Mouse (Mus musculus) bone marrow, adult 2 months (tissue): ENCODE measurements around the gene Clec1a. TPM values are rescaled to one million over a fixed set of nuclear protein-coding genes. Genes with fewer than 3 reads are reported as not detected.
"Not testable (repeated sequence)": the region's sequence is repeated elsewhere in the genome, so short reads cannot be mapped to it uniquely, and the experiment has no call there.

ENCODE experiments used
- H3K27ac ChIP-seq: fragments of 200-500 bp; 2 replicates; pipeline ENCODE4 v1.5.1; 2012; ENCODE audit warnings: low read depth, mild to moderate bottlenecking, control low read depth, inconsistent platforms, low read length; ENCODE audit not compliant: control insufficient read depth, poor library complexity, insufficient read depth
- H3K4me1 ChIP-seq: fragments of 200-500 bp; 2 replicates; pipeline ENCODE4 v1.6.1; 2011; ENCODE audit warnings: low read length; ENCODE audit not compliant: control insufficient read depth, insufficient read depth
- H3K4me3 ChIP-seq: fragments of 200-500 bp; replicated peaks from 2 replicates; pipeline ENCODE3; 2011; ENCODE audit warnings: mild to moderate bottlenecking, low read depth, low read length, control low read depth; ENCODE audit not compliant: control insufficient read depth
- CTCF ChIP-seq: fragments of 200-500 bp; IDR thresholded peaks from 2 replicates; pipeline ENCODE4 v1.5.1; 2011; ENCODE audit warnings: low read length, control low read depth; ENCODE audit not compliant: control insufficient read depth, insufficient read depth
- POLR2A ChIP-seq: fragments of 200-500 bp; IDR thresholded peaks from 2 replicates; pipeline ENCODE4 v1.6.1; 2011; ENCODE audit warnings: low read depth, mild to moderate bottlenecking, control low read depth, low read length, borderline replicate concordance; ENCODE audit not compliant: control insufficient read depth
- WGBS: fragments of 180-500 bp; shearing (Covaris S2); methylation state at CpG from one replicate; pipeline ENCODE4 v1.1.7; 2018; 5-methylcytosine and 5-hydroxymethylcytosine counted together
- polyA plus RNA-seq: library from polyadenylated mRNA; stranded (reverse); fragments of >200 nt; gene quantifications from 2 replicates; pipeline ENCODE4 v1.2.4, GENCODE M21; 2011; ENCODE audit warnings: low replicate concordance; ENCODE audit not compliant: missing spikeins, insufficient read depth, insufficient read length

Gene Clec1a
- 0.30 TPM in 1 of 2 replicates, not detected in the other for polyA plus RNA-seq

DNA sequence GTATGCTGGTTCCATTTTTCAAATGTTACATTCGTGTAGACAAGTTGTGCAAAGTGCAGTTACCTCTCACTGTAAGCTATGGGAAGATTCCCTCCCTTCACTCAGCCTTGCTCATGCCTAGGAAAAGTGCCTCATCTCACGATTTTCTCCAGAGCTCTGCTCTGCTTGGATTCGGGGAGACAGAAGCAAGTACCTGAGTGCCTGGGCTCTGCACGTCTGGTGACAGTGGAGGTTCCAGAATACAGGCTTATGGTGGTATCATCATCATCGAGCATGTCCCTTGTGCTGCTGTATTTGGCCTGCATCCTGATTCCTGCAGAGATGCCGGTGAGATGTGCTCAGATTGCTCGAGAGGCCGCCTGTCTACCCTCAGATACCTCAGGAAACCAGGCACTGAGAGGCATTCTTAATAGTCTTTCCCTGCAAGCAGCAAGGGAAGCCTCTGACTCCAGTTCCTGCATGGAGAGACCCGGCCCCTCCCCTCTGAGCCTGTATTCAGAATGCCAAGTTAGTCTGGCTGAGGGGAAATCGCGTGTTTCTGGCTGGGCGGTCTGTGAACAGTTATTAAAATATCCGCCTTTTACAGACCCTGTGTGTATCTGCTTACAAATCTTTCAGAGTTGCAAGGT lies at the start of gene Clec1a:
Gene Clec1a (minus strand): TSS at position 590 of the 629 bp plus-strand sequence.
- Histone ChIP-seq H3K4me1 (no peaks in the 10 kb centered on the region), H3K4me3 (no peak within 1 kb of the TSS), H3K27ac (no peak within 1 kb of the TSS)
- TF ChIP-seq CTCF, result no peak
- TF ChIP-seq POLR2A, result no peak
- 33% methylated on average over 13 of the region's 13 CpGs for WGBS

GRCm38 (mm10) chr6:129499516-129499915 lies 47.7 kb upstream of the Clec1a start:
- not testable (repeated sequence) for H3K4me3 ChIP-seq, H3K4me1 ChIP-seq
- peak overlapping the region; percentile 33 for H3K27ac ChIP-seq
- 35% methylated on average over 1 of the region's 1 CpGs for WGBS

- 84% methylated on average over 3 of the region's 3 CpGs for WGBS
- TF ChIP-seq CTCF, result no peak
- TF ChIP-seq POLR2A, result no peak
- Histone ChIP-seq H3K27ac (no peak overlapping the region), H3K4me3 (no peak overlapping the region), H3K4me1 (no peaks in the 10 kb centered on the region; the same call in 1 of the 2 replicates)
These were observed 45.8 kb upstream of the Clec1a start for GRCm38 (mm10) chr6:129497345-129498218.

- 10% methylated on average over 4 of the region's 4 CpGs for WGBS
- no peak overlapping the region for H3K27ac ChIP-seq
- H3K4me3 ChIP-seq, result no peak overlapping the region
- H3K4me1 ChIP-seq, result no peaks in the 10 kb centered on the region; the same call in 1 of the 2 replicates
- no peak for TF ChIP-seq POLR2A
- no peak for TF ChIP-seq CTCF
These were observed 43.1 kb upstream of the Clec1a start for GRCm38 (mm10) chr6:129494924-129495323.

GRCm38 (mm10) chr6:129480089-129480958 lies 28.5 kb upstream of the Clec1a start:
- 83% methylated on average over 8 of the region's 8 CpGs for WGBS
- no peak overlapping the region for H3K4me3 ChIP-seq
- TF ChIP-seq CTCF, result no peak
- no peak for TF ChIP-seq POLR2A
- no peak overlapping the region for H3K27ac ChIP-seq
- H3K4me1 ChIP-seq, result no peaks in the 10 kb centered on the region

DNA sequence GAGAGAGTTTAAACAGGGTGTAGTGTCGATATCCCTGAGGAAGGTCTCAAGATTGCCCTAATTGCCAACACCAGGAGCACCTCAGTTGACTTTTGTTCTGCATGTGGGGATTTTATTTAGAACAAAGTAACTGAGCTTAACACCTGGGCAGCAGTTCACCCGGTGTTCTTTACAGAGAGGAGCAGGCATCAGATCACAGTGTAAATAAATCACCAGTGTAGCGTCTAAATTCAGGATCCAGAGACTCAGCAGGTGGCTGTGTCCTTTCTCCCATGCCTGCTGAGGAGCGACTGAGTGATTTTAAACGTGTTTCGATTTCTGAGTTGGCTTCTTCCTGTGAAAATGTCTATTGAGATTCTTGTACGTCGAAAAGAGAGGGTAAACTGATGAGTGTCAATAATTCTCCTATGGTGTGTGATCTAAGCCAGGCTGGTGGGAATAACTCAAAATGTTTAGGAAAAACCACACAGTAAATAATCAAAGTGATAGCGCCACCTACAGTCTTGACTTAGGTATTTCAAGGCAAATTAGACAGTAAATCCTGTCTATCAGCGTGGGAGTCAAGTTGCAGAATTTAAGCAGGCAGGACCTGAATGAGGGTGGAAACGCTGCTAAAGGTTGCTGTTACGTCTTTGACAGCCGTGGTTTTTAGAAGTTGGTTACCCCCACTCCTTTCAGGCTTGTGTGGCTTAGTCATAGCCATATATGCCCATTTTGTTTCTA lies 24.8 kb upstream of the Clec1a start:
- WGBS, result 28% methylated on average over 13 of the region's 13 CpGs
- no peak for TF ChIP-seq CTCF
- TF ChIP-seq POLR2A, result no peak
- Histone ChIP-seq H3K4me1 (no peaks in the 10 kb centered on the region; the same call in 1 of the 2 replicates), H3K27ac (no peak overlapping the region), H3K4me3 (no peak overlapping the region)

DNA sequence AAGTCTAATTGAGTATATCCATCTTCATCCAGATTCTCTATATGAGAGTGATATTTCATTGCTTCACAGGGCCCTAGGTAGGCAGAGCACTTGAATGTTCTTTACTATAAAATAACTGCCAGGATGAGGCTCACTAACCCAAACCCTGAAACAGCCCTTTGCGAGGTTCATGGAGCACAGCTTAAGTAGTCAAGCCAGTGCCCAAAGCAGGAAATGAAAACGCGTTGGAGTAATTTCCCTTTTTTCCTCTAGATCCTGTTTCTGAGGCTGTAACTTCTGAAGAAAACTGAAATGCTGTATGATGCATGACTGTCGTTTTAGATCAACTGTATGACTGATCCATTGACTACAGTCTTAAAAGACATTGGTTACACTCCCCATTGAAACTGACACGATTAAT lies 20.8 kb upstream of the Clec1a start:
- H3K4me1 ChIP-seq, result no peaks in the 10 kb centered on the region; the same call in 1 of the 2 replicates
- 17% methylated on average over 5 of the region's 5 CpGs for WGBS
- H3K27ac ChIP-seq, result no peak overlapping the region; the same call in 1 of the 2 replicates
- H3K4me3 ChIP-seq, result peak overlapping the region; percentile 47
- no peak for TF ChIP-seq POLR2A
- no peak for TF ChIP-seq CTCF

DNA sequence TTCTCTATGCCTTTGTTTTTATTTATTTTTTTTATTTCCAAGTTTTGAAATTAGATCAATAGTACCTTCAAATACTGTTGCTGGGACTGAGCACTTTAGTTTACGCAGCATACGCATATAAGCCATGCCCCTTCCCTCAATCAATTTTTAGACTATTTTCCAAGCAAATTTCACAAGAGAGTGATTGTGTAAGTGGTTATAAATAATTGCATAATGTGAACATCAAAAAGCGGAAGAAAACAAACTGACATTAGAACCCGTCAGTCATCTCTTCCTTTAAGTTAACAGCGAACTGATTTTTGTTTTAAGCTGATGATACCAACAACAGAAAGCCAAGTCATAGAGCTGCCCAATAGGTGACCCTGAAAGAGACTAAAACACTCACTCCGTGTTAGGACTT lies 19.6 kb upstream of the Clec1a start:
- no peak overlapping the region for H3K27ac ChIP-seq
- peak overlapping the region; percentile 35 for H3K4me3 ChIP-seq
- WGBS, result 48% methylated on average over 6 of the region's 6 CpGs
- TF ChIP-seq POLR2A, result no peak
- TF ChIP-seq CTCF, result no peak
- H3K4me1 ChIP-seq, result no peaks in the 10 kb centered on the region; the same call in 1 of the 2 replicates
